ENCODE assay signal across 8 mouse cellular contexts in the genomic region with DNA sequence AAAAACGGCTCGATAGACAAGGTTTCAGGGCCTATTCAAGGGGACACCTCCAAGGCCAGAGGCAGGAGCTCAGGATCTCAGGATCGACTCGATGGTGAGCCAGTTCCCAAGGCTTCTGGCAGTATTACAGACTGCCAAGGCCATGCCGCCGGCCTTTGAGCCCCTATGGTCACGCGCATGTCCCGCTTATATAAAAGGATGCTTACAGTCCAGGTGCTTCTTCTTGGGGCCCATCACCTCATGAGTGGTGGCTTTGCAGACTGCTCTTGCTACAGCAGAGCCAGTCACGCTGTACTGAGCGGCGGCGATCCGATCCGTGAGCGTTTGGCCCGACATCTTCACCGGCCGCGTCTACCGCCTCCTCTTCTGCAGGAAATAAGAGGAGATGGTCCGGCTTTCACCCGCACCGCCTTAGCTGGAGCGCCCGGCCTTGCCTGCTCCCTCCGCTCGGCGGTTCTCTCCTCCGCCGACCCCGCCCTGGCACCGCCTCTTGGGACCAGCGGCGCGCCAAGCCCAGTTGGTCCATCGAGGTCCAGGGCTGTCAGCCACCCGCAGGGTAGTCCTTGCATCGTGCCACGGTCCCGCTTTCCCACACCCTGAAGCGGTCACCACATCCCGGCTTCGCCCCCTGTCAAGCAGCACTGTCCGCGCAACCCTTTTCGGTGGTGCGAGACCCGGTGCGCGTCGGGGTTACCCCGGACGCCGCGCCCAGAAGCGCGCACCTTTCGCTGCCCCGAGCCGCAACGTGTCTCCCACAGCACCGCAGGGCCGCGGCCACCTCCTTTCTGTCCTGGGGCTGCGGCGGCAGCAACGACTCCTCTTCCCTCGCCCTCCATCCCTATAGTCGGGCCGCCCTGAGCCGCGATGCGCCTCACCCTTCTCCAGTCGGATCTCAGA. TPM values are rescaled to one million over a fixed set of nuclear protein-coding genes. Genes with fewer than 3 reads are reported as not detected.
DNase-seq lines count a peak whose midpoint lies in the region; ATAC-seq and TF ChIP-seq lines count a peak whose summit lies in the region.

No protein-coding gene starts in this region.

- H3K36me3 ChIP-seq in midbrain, embryonic 10.5 days = no peaks in the 10 kb centered on the region
- H3K36me3 ChIP-seq in stomach, postnatal 0 days (ENCODE audit: control insufficient read depth, insufficient read depth, low read length) = no peaks in the 10 kb centered on the region

- intact Hi-C loops in gastrocnemius, adult 2 months (cut with DNase I) = no loop called here
- intact Hi-C loops in heart, postnatal 10 days (cut with DNase I) = loop anchor here (5.0 kb wide), 1 partner anchor 73 kb away; no protein-coding TSS in a partner anchor

- H3K4me3 ChIP-seq in gastrocnemius, adult 2 months = peak overlapping the region; percentile 73
- H3K4me3 ChIP-seq in midbrain, embryonic 10.5 days = peak overlapping the region; percentile 80
- H3K4me3 ChIP-seq in stomach, postnatal 0 days (ENCODE audit: low read depth, low read length) = peak overlapping the region; percentile 55

- peaks cover 23% of the 10 kb centered on the region for H3K4me1 ChIP-seq in midbrain, embryonic 10.5 days
- no peaks in the 10 kb centered on the region for H3K4me1 ChIP-seq in stomach, postnatal 0 days (replicated peaks; ENCODE audit: control insufficient read depth, insufficient read depth)

- peaks cover 63% of the 10 kb centered on the region for H3K27me3 ChIP-seq in midbrain, embryonic 10.5 days (ENCODE audit: low read depth, poor library complexity, severe bottlenecking)
- peaks cover 13% of the 10 kb centered on the region; the same call in 1 of the 2 replicates for H3K27me3 ChIP-seq in stomach, postnatal 0 days (ENCODE audit: control insufficient read depth, insufficient read depth, low read length)

- no peaks in the 10 kb centered on the region for H3K9me3 ChIP-seq in midbrain, embryonic 10.5 days (replicated peaks)
- no peaks in the 10 kb centered on the region for H3K9me3 ChIP-seq in stomach, postnatal 0 days (ENCODE audit: control insufficient read depth, low read length)

- no peak for TF ChIP-seq CTCF in gastrocnemius, adult 2 months (IDR thresholded peaks at IDR 0.05)
- TF ChIP-seq CTCF in stomach, postnatal 0 days (IDR thresholded peaks at IDR 0.05; ENCODE audit: low read depth) = no peak

- no peak overlapping the region for H3K27ac ChIP-seq in gastrocnemius, adult 2 months
- peak overlapping the region; percentile 83 for H3K27ac ChIP-seq in midbrain, embryonic 10.5 days (replicated peaks)
- H3K27ac ChIP-seq in stomach, postnatal 0 days (replicated peaks) = no peak overlapping the region

- TF ChIP-seq EP300 in stomach, postnatal 0 days (optimal IDR thresholded peaks at IDR 0.05) = no peak

- peak; percentile 45; the same call in 1 of the 2 replicates for ATAC-seq in stomach, postnatal 0 days (ENCODE audit: low FRiP score, low TSS enrichment)

- DNase-seq in gastrocnemius, adult 2 months = peak; percentile 16
- DNase-seq in gastrocnemius, adult 18-20 months (ENCODE audit: low spot score) = no peak
- peak; percentile 53 for DNase-seq in ZHBTc4 (ENCODE audit: low read depth, low spot score)
- peak; percentile 44 for DNase-seq in embryo, embryonic 10.5 days (ENCODE audit: low spot score)
- DNase-seq in heart, postnatal 10 days = peak; percentile 38 to 53
- peak; percentile 20 for DNase-seq in layer of hippocampus, adult 9-11 months
- DNase-seq in midbrain, embryonic 10.5 days (ENCODE audit: low spot score) = peak; percentile 67
- peak; percentile 28 for DNase-seq in stomach, postnatal 0 days (ENCODE audit: low spot score)

- H3K4me2 ChIP-seq in stomach, postnatal 0 days (replicated peaks; ENCODE audit: low read depth) = peak overlapping the region; percentile 94

- 1% methylated on average over 75 of the region's 75 CpGs for WGBS in midbrain, embryonic 10.5 days
- WGBS in stomach, postnatal 0 days = 1% methylated on average over 70 of the region's 75 CpGs

- H3K9ac ChIP-seq in stomach, postnatal 0 days (ENCODE audit: low read length) = peak overlapping the region; percentile 27; the same call in 1 of the 2 replicates

RNA-seq across cellular contexts. Expression of a gene that starts 1.0 kb away (rescaled TPM):
- total RNA-seq in gastrocnemius, adult 2 months (2021) = under 1 TPM; 0.05 to 0.14 TPM
- total RNA-seq in gastrocnemius, adult 18-20 months (2021) = under 1 TPM in 1 of 2 experiments, not detected in 1; 0.40 TPM
- 10 to 100 TPM; 35.1 to 40.7 TPM for total RNA-seq in heart, postnatal 10 days (2021)
- polyA plus RNA-seq in midbrain, embryonic 10.5 days (2016; fragmentation: Nextera tagmentation; extraction: Ambion mirVana) = 6.5 and 14.5 TPM in 2 replicates
- polyA plus RNA-seq in stomach, postnatal 0 days (2015; fragmentation: Nextera tagmentation; extraction: Ambion mirVana) = 2.4 and 3.0 TPM in 2 replicates

Comparison
In these comparisons a context has a peak if more than half of its experiments do, and no peak if none do; other contexts are left out.
1. RNA of a gene that starts 1.0 kb away (total RNA-seq): 35.1 to 40.7 TPM in heart, postnatal 10 days; 0.40 TPM in gastrocnemius, adult 18-20 months and 0.05 to 0.14 TPM in gastrocnemius, adult 2 months; every median in the first group is over 10 times any median in the second.
2. Peak in every context shown above with its lines, with median percentiles within 50 percentile points of each other: H3K4me3 ChIP-seq.